Mouse (Mus musculus) MEL (cell line): Measurements from ENCODE around the gene Hnrnpul1.

Source experiments
- EP300 ChIP-seq, 2 experiments: IDR thresholded peaks; 2 replicates each; pipeline ENCODE4 v1.6.1; 2011; ENCODE audit warnings: improper control_type of control experiment in 2 of 2, low read length in 2 of 2, low read depth in 1 of 2, mild to moderate bottlenecking in 1 of 2
- GATA1 ChIP-seq: IDR thresholded peaks from 2 replicates; pipeline ENCODE4 v1.6.1; 2011; ENCODE audit warnings: low read depth, low read length, improper control_type of control experiment
- HCFC1 ChIP-seq: IDR thresholded peaks from 2 replicates; pipeline ENCODE4 v1.6.1; 2012; ENCODE audit warnings: low read depth, mild to moderate bottlenecking, inconsistent platforms, low read length, improper control_type of control experiment, moderate library complexity
- NRF1 ChIP-seq: IDR thresholded peaks from 2 replicates; pipeline ENCODE4 v1.6.1; 2014; ENCODE audit warnings: low read depth, mild to moderate bottlenecking, inconsistent platforms, low read length, improper control_type of control experiment, moderate library complexity; ENCODE audit not compliant: poor library complexity, insufficient read depth, severe bottlenecking
- POLR2A ChIP-seq, 2 experiments: IDR thresholded peaks; 2 replicates each; pipeline ENCODE4 v1.6.1; 2011 to 2012; ENCODE audit warnings: low read length in 2 of 2, mild to moderate bottlenecking in 2 of 2, control low read depth in 1 of 2, improper control_type of control experiment in 1 of 2, low read depth in 1 of 2, moderate library complexity in 1 of 2; ENCODE audit not compliant: control insufficient read depth in 1 of 2, insufficient read depth in 1 of 2, poor library complexity in 1 of 2
- RAD21 ChIP-seq: IDR thresholded peaks from 2 replicates; pipeline ENCODE4 v1.6.1; 2011; ENCODE audit warnings: mild to moderate bottlenecking, low read depth, low read length, improper control_type of control experiment
- TAL1 ChIP-seq: IDR thresholded peaks from 2 replicates; pipeline ENCODE4 v1.6.1; 2012; ENCODE audit warnings: mild to moderate bottlenecking, inconsistent platforms, low read length, moderate library complexity, mixed read lengths
- TCF12 ChIP-seq: IDR thresholded peaks from 2 replicates; pipeline ENCODE4 v1.6.1; 2014; ENCODE audit warnings: low read depth, mild to moderate bottlenecking, inconsistent platforms, low read length, improper control_type of control experiment, moderate library complexity
- USF1 ChIP-seq: IDR thresholded peaks from 2 replicates; pipeline ENCODE4 v1.6.1; 2014; ENCODE audit warnings: low read depth, mild to moderate bottlenecking, inconsistent platforms, low read length, improper control_type of control experiment, moderate library complexity
- ZMIZ1 ChIP-seq: IDR thresholded peaks from 2 replicates; pipeline ENCODE4 v1.6.1; 2012; ENCODE audit warnings: low read depth, mild to moderate bottlenecking, inconsistent platforms, low read length, improper control_type of control experiment, moderate library complexity
- ZNF384 ChIP-seq: IDR thresholded peaks from 2 replicates; pipeline ENCODE4 v1.6.1; 2012; ENCODE audit warnings: low read depth, mild to moderate bottlenecking, inconsistent platforms, low read length, improper control_type of control experiment

DNA sequence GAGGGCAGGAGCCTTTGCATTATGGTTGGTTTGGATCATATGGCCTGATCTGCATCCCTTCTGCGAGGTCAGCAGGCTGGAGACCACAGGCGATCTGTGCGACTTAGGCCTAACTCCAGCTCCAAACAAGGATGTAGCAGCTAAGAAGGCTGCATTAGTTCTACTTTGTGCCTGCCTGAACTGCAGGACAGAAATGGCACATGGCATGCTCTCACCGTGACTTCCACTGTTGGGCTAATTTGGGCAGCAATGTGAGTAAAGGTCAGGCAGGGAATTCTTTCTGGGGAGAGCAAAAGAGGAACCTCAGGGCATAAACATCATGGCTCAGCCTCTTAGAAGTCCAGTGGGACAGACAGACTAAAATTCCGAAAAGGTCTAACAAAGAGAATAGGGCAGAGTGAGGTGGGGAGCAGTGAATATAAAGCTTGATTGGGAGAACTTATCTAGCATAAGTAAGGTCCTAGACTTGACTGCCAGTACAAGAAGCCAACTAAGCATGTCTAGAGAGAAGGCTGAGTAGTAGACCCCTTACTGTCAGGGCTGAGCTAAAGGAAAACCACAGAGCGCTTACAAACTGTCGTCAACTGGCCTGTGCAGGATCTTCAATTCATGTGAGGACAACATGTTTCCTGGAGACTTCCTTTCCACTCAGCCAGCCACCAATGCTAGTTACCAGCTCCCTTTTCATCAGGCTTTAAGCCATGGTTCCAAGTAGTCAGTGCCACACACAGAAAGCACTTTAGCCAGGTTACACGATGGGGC is 23.1 kb downstream of the Hnrnpul1 start:
- TF ChIP-seq ZMIZ1 (no peak), HCFC1 (no peak), TAL1 (no peak), NRF1 (no peak), POLR2A (IDR thresholded peaks at IDR 0.05; ENCODE audit: control insufficient read depth in 1 of 2, insufficient read depth in 1 of 2, low read depth in 1 of 2, low read length in 2 of 2, poor library complexity in 1 of 2) (no peak), EP300 (IDR thresholded peaks at IDR 0.05; ENCODE audit: low read depth in 1 of 2, low read length in 2 of 2) (no peak), GATA1 (no peak), USF1 (no peak), ZNF384 (no peak), RAD21 (no peak), TCF12 (no peak)
